Mouse (Mus musculus) embryonic facial prominence, embryonic 10.5 days (tissue): ENCODE measurements at regions not wholly inside any gene's neighbourhood (a gene's known extent, or its start where the extent isn't known, plus 50 kb on each side); places are given as distances from the start of the nearest gene placed in this dataset.

Source experiments
- DNase-seq: peaks from one replicate; pipeline ENCODE4 v3.0.0-alpha.2; 2017; ENCODE audit warnings: low spot score
- H3K27ac ChIP-seq: fragments of 300-500 bp; sonication (generic); replicated peaks from 2 replicates; pipeline ENCODE4 v1.5.1; 2016; ENCODE audit warnings: mild to moderate bottlenecking
- H3K27me3 ChIP-seq: fragments of 300-500 bp; sonication (generic); replicated peaks from 2 replicates; pipeline ENCODE4 v1.6.1; 2016; ENCODE audit warnings: low read depth, mild to moderate bottlenecking; ENCODE audit not compliant: poor library complexity, severe bottlenecking
- H3K36me3 ChIP-seq: fragments of 300-500 bp; sonication (generic); replicated peaks from 2 replicates; pipeline ENCODE4 v1.6.1; 2016; ENCODE audit warnings: mild to moderate bottlenecking, moderate library complexity
- H3K4me1 ChIP-seq: fragments of 300-500 bp; sonication (generic); 2 replicates; pipeline ENCODE4 v1.6.1; 2016
- H3K4me3 ChIP-seq: fragments of 300-500 bp; sonication (generic); 2 replicates; pipeline ENCODE4 v1.5.1; 2016; ENCODE audit warnings: mild to moderate bottlenecking, moderate library complexity
- H3K9me3 ChIP-seq: fragments of 300-500 bp; sonication (generic); 2 replicates; pipeline ENCODE4 v1.6.1; 2016; ENCODE audit warnings: mild to moderate bottlenecking
- WGBS: fragments of 180-500 bp; shearing (Covaris S2); methylation state at CpG from one replicate; pipeline ENCODE4 v1.1.7; 2016; 5-methylcytosine and 5-hydroxymethylcytosine counted together

DNA sequence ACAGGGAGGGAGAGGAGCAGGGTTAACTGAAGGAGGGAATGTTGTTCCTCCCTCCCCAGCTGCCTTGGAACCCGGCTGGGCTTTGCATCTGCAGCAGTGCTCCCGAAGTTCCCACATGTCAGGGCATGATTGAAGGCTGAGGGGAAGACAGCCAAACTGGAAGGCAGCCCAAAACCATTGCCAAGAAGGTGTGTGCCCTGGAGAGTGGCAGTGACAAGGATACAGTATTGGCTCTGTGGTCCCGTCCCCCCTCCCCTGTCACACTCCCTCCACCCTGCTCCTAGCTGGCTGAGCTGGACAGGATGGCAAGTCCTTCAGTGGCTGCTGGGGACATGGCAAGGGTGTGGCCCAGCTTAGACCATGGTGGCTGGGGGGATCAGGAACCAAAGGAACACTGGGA lies 79.1 kb downstream of the Cyp26b1 start:
- peaks cover 5% of the 10 kb centered on the region; the same call in 1 of the 2 replicates for H3K27me3 ChIP-seq
- no peak for DNase-seq
- no peaks in the 10 kb centered on the region for H3K4me1 ChIP-seq
- 58% methylated on average over 3 of the region's 3 CpGs for WGBS
- H3K36me3 ChIP-seq, result no peaks in the 10 kb centered on the region
- no peak overlapping the region for H3K4me3 ChIP-seq
- no peak overlapping the region for H3K27ac ChIP-seq
- no peaks in the 10 kb centered on the region for H3K9me3 ChIP-seq

DNA sequence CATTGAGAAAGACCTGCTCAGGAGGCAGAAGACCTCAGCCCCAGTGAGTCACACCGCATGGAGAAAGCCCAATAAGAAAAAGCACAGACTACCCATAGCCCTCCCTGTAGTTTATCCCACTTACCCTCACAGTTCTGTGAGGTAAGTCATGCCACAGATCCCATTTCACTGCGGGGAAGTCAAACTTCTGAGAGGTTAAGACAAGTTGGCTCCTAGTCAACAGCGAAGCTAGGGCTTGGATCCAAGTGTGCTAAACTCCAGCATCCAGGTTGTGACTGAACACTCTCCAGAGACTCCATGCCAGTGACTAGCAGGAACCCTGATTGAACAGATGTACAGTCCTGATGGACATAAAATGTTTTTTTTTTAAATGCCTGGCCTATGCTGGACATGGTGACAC lies 85.1 kb downstream of the Cyp26b1 start:
- Histone ChIP-seq H3K36me3 (no peaks in the 10 kb centered on the region), H3K9me3 (no peaks in the 10 kb centered on the region), H3K27me3 (peaks cover 5% of the 10 kb centered on the region; the same call in 1 of the 2 replicates), H3K4me1 (peaks cover 9% of the 10 kb centered on the region), H3K4me3 (no peak overlapping the region), H3K27ac (no peak overlapping the region)
- 91% methylated on average over 3 of the region's 3 CpGs for WGBS
- DNase-seq, result no peak

DNA sequence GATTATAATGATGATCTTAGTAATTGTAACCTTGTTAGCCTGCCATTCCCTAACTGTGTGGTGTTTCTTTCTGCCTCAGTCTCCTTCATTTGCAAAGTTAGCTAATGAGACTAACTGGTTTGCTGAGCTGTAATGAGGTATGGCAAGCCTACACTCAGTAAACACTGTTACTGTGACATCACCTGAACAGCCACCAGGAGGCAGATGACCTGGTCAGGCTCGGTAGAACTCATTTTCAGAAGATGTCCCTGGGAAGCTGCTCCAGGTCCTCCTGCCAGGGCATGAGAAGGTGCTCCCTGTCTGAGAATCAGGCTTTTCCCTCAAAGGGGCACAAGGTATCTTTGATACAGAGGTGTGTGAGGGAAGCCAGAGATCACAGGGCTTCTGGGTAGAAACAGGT lies 87.0 kb downstream of the Cyp26b1 start:
- WGBS, result 41% methylated on average over 1 of the region's 1 CpGs
- Histone ChIP-seq H3K27ac (no peak overlapping the region), H3K36me3 (no peaks in the 10 kb centered on the region), H3K27me3 (peaks cover 5% of the 10 kb centered on the region), H3K4me1 (peaks cover 12% of the 10 kb centered on the region), H3K9me3 (no peaks in the 10 kb centered on the region), H3K4me3 (no peak overlapping the region)
- no peak for DNase-seq

DNA sequence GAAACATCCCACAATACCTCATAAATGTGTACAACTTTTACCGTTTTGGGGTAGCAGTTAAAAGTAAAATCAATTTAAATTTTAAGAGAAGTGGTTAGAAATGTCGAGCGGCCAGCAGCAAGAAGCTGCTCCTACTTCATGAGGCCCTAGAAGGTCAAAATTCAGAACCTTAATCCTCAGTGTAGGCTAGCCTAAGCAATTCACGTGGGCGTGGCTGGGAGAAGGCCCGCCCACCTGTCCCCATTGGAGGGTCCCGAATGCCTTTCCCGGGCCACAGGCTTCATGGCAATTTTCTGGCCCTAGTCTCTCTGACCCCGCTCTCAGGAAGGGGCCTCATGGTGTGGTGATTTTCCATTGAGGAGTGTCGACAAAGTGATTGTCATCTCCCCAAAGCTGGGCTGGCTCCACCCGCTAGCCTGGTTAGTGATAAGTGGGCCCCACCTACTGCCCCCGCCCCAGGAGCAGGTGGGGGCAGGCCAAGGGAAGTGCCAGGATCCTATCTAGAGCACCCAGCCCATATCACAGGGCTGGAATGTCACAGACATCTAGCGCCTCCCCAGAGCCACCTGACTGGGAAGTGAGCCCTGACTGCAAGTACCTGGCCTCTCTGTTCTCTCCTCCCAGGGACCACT lies 93.3 kb downstream of the Cyp26b1 start:
- Histone ChIP-seq H3K9me3 (no peaks in the 10 kb centered on the region), H3K36me3 (no peaks in the 10 kb centered on the region), H3K27ac (no peak overlapping the region), H3K4me3 (no peak overlapping the region), H3K27me3 (peaks cover 3% of the 10 kb centered on the region; the same call in 1 of the 2 replicates), H3K4me1 (peaks cover 15% of the 10 kb centered on the region)
- 38% methylated on average over 13 of the region's 13 CpGs for WGBS
- DNase-seq, result no peak

DNA sequence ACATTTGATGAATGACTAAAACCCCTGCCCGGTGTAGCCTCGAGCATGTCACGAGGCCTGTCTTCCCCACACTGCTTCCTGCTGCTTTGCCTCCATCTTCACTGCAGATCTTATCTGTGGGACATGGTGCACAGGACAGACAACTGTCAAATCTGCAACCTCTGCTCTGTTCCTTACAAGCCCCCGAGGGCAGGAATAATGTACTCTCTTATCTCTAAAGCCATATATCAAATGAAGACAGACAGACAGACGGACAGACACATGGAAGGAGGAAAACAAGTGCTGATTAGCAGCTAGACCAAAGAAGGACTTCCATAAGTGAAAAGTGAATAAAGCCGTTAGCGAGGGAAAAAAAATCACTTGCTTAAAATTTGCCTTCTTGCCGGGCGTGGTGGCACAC lies 95.6 kb downstream of the Cyp26b1 start:
- Histone ChIP-seq H3K9me3 (no peaks in the 10 kb centered on the region), H3K4me1 (0 out of 2 replicates have a peak, but pooled peaks cover 8% of the 10 kb centered on the region)
- 83% methylated on average over 9 of the region's 9 CpGs for WGBS

DNA sequence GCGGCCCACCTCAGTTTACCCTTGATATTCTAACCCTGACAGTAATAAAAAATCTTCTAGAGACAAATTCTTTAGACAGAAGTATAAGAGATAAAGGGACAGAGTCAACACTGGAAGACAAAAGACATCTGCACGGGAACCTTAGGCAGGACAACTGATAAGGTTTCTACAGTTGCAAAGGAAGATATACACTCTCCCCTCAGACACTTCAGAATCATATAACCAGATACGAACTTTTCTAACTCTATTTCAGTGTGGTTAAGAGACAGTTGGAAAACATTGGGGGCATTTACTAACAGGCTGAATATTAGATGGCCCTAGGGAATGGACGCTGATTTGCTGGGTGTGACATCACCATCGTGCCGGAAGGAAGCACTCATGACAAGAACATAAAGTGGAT lies 100.0 kb downstream of the Cyp26b1 start:
- 0 out of 2 replicates have a peak, but pooled peaks cover 6% of the 10 kb centered on the region for H3K4me1 ChIP-seq
- 90% methylated on average over 6 of the region's 6 CpGs for WGBS

More for the DNA sequence above, 95.6 kb downstream of the Cyp26b1 start:
- H3K27me3 ChIP-seq, result peaks cover 3% of the 10 kb centered on the region; the same call in 1 of the 2 replicates
- no peak overlapping the region for H3K27ac ChIP-seq
- no peak overlapping the region for H3K4me3 ChIP-seq
- H3K36me3 ChIP-seq, result no peaks in the 10 kb centered on the region
- DNase-seq, result no peak

DNA sequence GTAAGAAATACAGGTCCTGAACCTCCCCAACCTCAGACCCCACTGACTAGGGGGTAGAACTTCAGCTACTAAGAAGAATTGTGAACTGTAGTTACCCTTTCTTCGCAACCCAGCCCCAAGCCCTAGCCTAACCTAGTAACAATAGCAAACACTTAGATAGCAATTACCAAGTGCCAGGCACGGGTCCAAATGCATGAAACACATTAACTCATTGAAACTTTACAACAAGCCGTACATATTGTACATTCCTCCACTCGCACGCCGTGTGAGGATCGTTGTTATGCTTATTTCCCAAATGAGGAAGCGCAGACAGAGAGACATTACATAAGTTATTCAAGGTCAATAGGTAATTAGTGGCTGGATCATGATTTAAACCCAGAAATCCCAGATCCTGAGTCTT lies 100.5 kb downstream of the Cyp26b1 start:
- H3K27me3 ChIP-seq, result peaks cover 3% of the 10 kb centered on the region
- H3K27ac ChIP-seq, result no peak overlapping the region
- 0 out of 2 replicates have a peak, but pooled peaks cover 6% of the 10 kb centered on the region for H3K4me1 ChIP-seq
- H3K9me3 ChIP-seq, result no peaks in the 10 kb centered on the region
- no peaks in the 10 kb centered on the region for H3K36me3 ChIP-seq
- H3K4me3 ChIP-seq, result no peak overlapping the region
- no peak for DNase-seq
- 87% methylated on average over 8 of the region's 8 CpGs for WGBS

More for the DNA sequence above, 100.0 kb downstream of the Cyp26b1 start:
- Histone ChIP-seq H3K4me3 (no peak overlapping the region), H3K36me3 (no peaks in the 10 kb centered on the region), H3K27ac (no peak overlapping the region), H3K9me3 (no peaks in the 10 kb centered on the region), H3K27me3 (peaks cover 3% of the 10 kb centered on the region)
- no peak for DNase-seq

DNA sequence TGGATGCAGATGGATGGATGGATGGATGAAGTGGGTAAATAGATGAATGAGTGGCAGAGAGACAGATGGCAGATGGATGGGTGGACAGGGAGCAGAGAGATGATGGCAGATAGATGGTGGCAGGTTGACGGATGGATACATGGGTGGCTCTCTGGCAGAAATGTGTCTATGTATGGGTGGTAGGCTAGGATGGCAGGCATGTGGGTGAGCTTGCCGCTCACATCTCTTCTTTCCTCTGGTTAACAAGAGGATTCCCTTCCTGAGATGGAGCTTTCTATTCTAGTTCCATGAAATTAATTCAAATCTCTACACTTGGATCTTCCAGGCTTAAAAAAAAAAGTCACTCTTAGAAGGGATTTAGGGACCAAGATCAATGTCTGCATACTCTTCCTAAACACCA lies 101.1 kb downstream of the Cyp26b1 start:
- Histone ChIP-seq H3K4me1 (0 out of 2 replicates have a peak, but pooled peaks cover 6% of the 10 kb centered on the region), H3K4me3 (no peak overlapping the region), H3K27me3 (peaks cover 3% of the 10 kb centered on the region), H3K36me3 (no peaks in the 10 kb centered on the region), H3K27ac (no peak overlapping the region), H3K9me3 (no peaks in the 10 kb centered on the region)
- WGBS, result 94% methylated on average over 2 of the region's 2 CpGs
- no peak for DNase-seq

DNA sequence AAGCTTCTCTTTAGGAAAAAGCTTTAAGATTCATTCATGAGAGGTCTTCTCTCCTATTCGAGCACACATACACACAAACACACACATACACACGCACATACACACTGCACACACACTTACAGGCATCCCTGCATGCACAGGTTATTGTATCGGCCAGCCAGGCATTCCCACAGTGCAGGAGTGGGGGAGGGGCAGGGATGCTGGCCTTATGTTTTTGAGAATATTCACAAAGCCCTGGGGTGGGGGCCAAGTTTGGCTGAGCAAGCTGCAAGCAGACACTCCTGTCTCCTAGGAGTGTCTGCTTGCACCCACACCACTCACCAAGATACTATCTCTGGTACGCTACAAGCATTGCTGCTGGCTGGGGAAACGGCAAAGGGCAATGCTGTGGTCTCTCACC lies 102.6 kb downstream of the Cyp26b1 start:
- H3K27me3 ChIP-seq, result peaks cover 3% of the 10 kb centered on the region
- no peaks in the 10 kb centered on the region for H3K36me3 ChIP-seq
- DNase-seq, result no peak
- no peak overlapping the region for H3K27ac ChIP-seq
- H3K4me3 ChIP-seq, result no peak overlapping the region
- WGBS, result 82% methylated on average over 5 of the region's 5 CpGs
- H3K4me1 ChIP-seq, result 0 out of 2 replicates have a peak, but pooled peaks cover 6% of the 10 kb centered on the region
- no peaks in the 10 kb centered on the region for H3K9me3 ChIP-seq

DNA sequence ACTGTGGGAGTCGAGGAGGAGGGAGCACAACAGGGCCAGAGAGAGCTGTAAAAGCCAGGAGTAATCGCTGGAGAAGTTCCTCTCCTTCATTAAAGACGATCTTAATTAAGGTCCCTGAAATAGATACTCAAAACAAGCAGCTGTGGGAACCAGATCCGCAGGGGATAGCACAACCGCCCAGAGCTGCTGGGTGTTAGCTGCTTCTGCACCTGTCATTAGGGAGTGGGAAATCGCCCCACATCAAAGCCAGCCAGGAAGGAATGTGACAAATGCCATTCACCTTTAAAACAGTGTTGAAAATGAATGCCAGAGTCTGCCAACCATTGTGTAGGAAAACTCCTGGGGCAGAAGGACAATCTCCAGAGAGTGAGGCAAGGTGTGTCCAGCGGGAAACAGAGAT lies 112.5 kb downstream of the Cyp26b1 start:
- WGBS, result 41% methylated on average over 7 of the region's 7 CpGs
- no peak overlapping the region for H3K27ac ChIP-seq

DNA sequence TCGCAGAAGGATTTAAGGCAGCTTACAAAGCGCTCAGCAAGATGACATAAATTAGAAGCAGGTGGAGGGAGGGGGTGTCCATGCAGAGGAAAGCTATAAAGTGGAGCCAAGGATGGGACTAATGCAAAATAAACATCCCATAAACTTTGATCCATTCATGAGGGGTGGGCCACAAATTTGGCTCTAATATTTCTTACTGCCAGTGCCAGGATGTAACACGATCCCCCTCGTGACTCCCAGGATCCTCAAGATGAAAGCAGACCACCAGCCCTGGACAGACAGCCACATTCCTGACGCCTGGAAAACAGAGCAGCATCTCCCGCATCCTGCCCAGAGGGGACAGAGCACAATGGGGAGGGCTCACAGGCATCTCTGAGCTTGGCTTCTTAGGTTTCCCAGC lies 116.6 kb downstream of the Cyp26b1 start:
- Histone ChIP-seq H3K27me3 (no peaks in the 10 kb centered on the region), H3K9me3 (no peaks in the 10 kb centered on the region), H3K4me3 (no peak overlapping the region), H3K27ac (no peak overlapping the region; the same call in 1 of the 2 replicates), H3K4me1 (peaks cover 31% of the 10 kb centered on the region), H3K36me3 (no peaks in the 10 kb centered on the region)
- WGBS, result 28% methylated on average over 6 of the region's 6 CpGs
- peak; percentile 62 for DNase-seq

More for the DNA sequence above, 112.5 kb downstream of the Cyp26b1 start:
- H3K4me3 ChIP-seq, result no peak overlapping the region
- no peaks in the 10 kb centered on the region for H3K9me3 ChIP-seq
- 0 out of 2 replicates have a peak, but pooled peaks cover 5% of the 10 kb centered on the region for H3K27me3 ChIP-seq
- no peaks in the 10 kb centered on the region for H3K36me3 ChIP-seq
- peaks cover 22% of the 10 kb centered on the region for H3K4me1 ChIP-seq
- no peak for DNase-seq

DNA sequence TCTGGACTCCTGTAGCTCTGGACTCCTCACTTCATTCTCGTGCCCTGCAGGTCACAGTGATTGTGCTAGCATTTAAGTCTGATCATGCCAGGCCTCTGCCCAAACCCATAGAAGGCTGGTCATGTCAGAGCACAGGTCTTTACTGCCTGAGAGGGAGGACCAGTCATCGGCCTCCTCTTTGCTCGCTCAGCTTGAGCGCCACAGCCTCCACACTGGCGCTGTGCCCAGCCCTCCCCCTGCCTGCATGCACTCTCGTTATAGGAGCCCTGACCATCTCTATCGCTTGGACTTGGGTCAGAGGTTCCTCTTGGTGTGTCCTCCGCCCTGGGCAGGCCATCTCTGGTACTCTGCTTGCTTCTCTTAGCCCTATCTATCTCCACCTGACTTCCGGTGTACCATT lies 117.2 kb downstream of the Cyp26b1 start:
- no peaks in the 10 kb centered on the region for H3K27me3 ChIP-seq
- no peak overlapping the region for H3K4me3 ChIP-seq
- WGBS, result 65% methylated on average over 9 of the region's 9 CpGs
- DNase-seq, result no peak
- H3K27ac ChIP-seq, result peak overlapping the region; percentile 71
- peaks cover 31% of the 10 kb centered on the region for H3K4me1 ChIP-seq
- H3K36me3 ChIP-seq, result no peaks in the 10 kb centered on the region
- no peaks in the 10 kb centered on the region for H3K9me3 ChIP-seq

DNA sequence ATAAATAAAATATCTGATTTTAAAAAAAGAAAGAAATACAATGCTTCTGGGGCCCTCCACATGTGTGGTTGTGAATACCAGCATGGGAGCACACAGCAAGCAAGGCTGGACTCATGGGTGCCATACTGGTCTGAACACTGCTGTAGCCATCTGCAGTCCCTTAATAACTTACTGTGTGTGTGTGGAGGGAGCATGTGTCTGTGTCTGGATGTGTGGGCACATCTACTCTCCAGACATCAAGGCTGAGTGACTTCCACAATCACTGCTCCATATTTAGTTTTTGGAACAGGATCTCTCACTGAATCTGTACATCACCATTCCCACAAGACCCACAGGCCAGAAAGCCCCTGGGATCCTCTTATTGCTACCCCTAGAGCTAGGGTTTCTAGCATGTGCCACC lies 118.9 kb downstream of the Cyp26b1 start:
- DNase-seq, result no peak
- no peaks in the 10 kb centered on the region for H3K36me3 ChIP-seq
- no peaks in the 10 kb centered on the region for H3K27me3 ChIP-seq
- H3K4me3 ChIP-seq, result no peak overlapping the region
- H3K4me1 ChIP-seq, result peaks cover 25% of the 10 kb centered on the region
- H3K27ac ChIP-seq, result no peak overlapping the region
- H3K9me3 ChIP-seq, result no peaks in the 10 kb centered on the region
